Mouse (Mus musculus): ENCODE data around the gene 1700001P01Rik. TPM values are rescaled to one million over a fixed set of nuclear protein-coding genes. Genes with fewer than 3 reads are reported as not detected.
A peak's percentile ranks its signal among the peaks of the same experiment; 100 is the strongest.

The 1700001P01Rik gene
- total and polyA plus RNA-seq, 3 experiments = 0.47 TPM; not detected in 2

- Histone ChIP-seq H3K4me3 (replicated peaks in 1 of 3; ENCODE audit: low read depth in 2 of 3, low read length in 2 of 3, poor library complexity in 1 of 3) (no peak overlapping the region), H3K9ac (ENCODE audit: insufficient read depth, low read depth) (no peak overlapping the region), H3K27ac (ENCODE audit: insufficient read depth, low read depth) (no peak overlapping the region), H3K4me1 (ENCODE audit: control insufficient read depth in 1 of 2, insufficient read depth in 2 of 2) (peaks cover 28 to 80% of the 10 kb centered on the region in 2 experiments), H3K36me3 (replicated peaks in 1 of 2; ENCODE audit: control insufficient read depth in 1 of 2, insufficient read depth in 1 of 2, low read length in 1 of 2) (peaks cover 5 to 61% of the 10 kb centered on the region in 2 experiments), H3K27me3 (replicated peaks) (no peaks in the 10 kb centered on the region), H3K4me2 (ENCODE audit: insufficient read depth, low read depth, poor library complexity, severe bottlenecking) (no peak overlapping the region), H3K79me2 (replicated peaks; ENCODE audit: control insufficient read depth, extremely low read depth, insufficient read depth, poor library complexity, severe bottlenecking) (no peaks in the 10 kb centered on the region), H3K9me3 (replicated peaks; ENCODE audit: low read length) (no peaks in the 10 kb centered on the region)
- in situ Hi-C loops (cut with MboI; ENCODE audit: low pct_ligation_motif_present, low pct_unique_long_range_greater_than_20kb, low sequenced_read_pairs) (no loop called here), dilution Hi-C loops (cut with MboI; ENCODE audit: extremely low pct_ligation_motif_present, extremely low pct_unique_long_range_greater_than_20kb, low sequenced_read_pairs) (no loop called here)
- TF ChIP-seq ZNF384 (IDR thresholded peaks at IDR 0.05; ENCODE audit: low read depth, low read length) = peak; percentile 23; the same call in 1 of the 2 replicates
- TF ChIP-seq POLR2AphosphoS2 (IDR thresholded peaks at IDR 0.05; ENCODE audit: low read depth, low read length) = no peak
- no peak for DNase-seq (ENCODE audit: extremely low read depth)
These were observed 32.4 kb upstream of the 1700001P01Rik start for GRCm38 (mm10) chr11:97808093-97808492.

GRCm38 (mm10) chr11:97807626-97808025, 31.9 kb upstream of the 1700001P01Rik start:
- TF ChIP-seq E2F4 (IDR thresholded peaks at IDR 0.05; ENCODE audit: insufficient replicate concordance, low read depth, low read length) (no peak), MXI1 (IDR thresholded peaks at IDR 0.05; ENCODE audit: low read depth, low read length) (no peak), ZC3H11A (IDR thresholded peaks at IDR 0.05; ENCODE audit: low read depth, low read length) (no peak), ZMIZ1 (IDR thresholded peaks at IDR 0.05; ENCODE audit: low read depth, low read length) (no peak), UBTF (IDR thresholded peaks at IDR 0.05; ENCODE audit: low read depth, low read length) (no peak), HCFC1 (IDR thresholded peaks at IDR 0.05; ENCODE audit: low read depth, low read length) (no peak), MYC (IDR thresholded peaks at IDR 0.05; ENCODE audit: low read depth, low read length) (no peak), PAX5 (IDR thresholded peaks at IDR 0.05; ENCODE audit: low read length) (no peak), RCOR1 (conservative IDR thresholded peaks at IDR 0.05; ENCODE audit: low read depth, low read length) (no peak), POLR2A (IDR thresholded peaks at IDR 0.05; ENCODE audit: low read depth, low read length) (no peak), USF2 (conservative IDR thresholded peaks at IDR 0.05; ENCODE audit: low read depth, low read length) (no peak), BHLHE40 (IDR thresholded peaks at IDR 0.05; ENCODE audit: low read depth, low read length) (no peak), NELFE (IDR thresholded peaks at IDR 0.05; ENCODE audit: low read depth, low read length) (no peak), IRF4 (IDR thresholded peaks at IDR 0.05; ENCODE audit: low read depth, low read length) (no peak), CHD1 (IDR thresholded peaks at IDR 0.05; ENCODE audit: low read depth, low read length) (no peak), EP300 (IDR thresholded peaks at IDR 0.05; ENCODE audit: low read length) (no peak), GABPA (IDR thresholded peaks at IDR 0.05; ENCODE audit: insufficient replicate concordance, low read depth, low read length) (no peak)
- Histone ChIP-seq H3K36me3 (replicated peaks in 1 of 2; ENCODE audit: control insufficient read depth in 1 of 2, insufficient read depth in 1 of 2, low read length in 1 of 2) (peaks cover 5 to 57% of the 10 kb centered on the region in 2 experiments), H3K4me1 (ENCODE audit: control insufficient read depth in 1 of 2, insufficient read depth in 2 of 2) (peaks cover 28 to 76% of the 10 kb centered on the region in 2 experiments), H3K79me2 (replicated peaks; ENCODE audit: control insufficient read depth, extremely low read depth, insufficient read depth, poor library complexity, severe bottlenecking) (no peaks in the 10 kb centered on the region), H3K9ac (ENCODE audit: insufficient read depth, low read depth) (no peak overlapping the region), H3K4me2 (ENCODE audit: insufficient read depth, low read depth, poor library complexity, severe bottlenecking) (no peak overlapping the region), H3K27ac (ENCODE audit: insufficient read depth, low read depth) (no peak overlapping the region), H3K9me3 (replicated peaks; ENCODE audit: low read length) (no peaks in the 10 kb centered on the region), H3K27me3 (replicated peaks) (no peaks in the 10 kb centered on the region), H3K4me3 (replicated peaks in 1 of 3; ENCODE audit: low read depth in 2 of 3, low read length in 2 of 3, poor library complexity in 1 of 3) (no peak overlapping the region)
- dilution Hi-C loops (cut with MboI; ENCODE audit: extremely low pct_ligation_motif_present, extremely low pct_unique_long_range_greater_than_20kb, low sequenced_read_pairs) = no loop called here
- in situ Hi-C loops (cut with MboI; ENCODE audit: low pct_ligation_motif_present, low pct_unique_long_range_greater_than_20kb, low sequenced_read_pairs) = no loop called here
- DNase-seq (ENCODE audit: extremely low read depth) = no peak
